Mouse (Mus musculus): ENCODE results near the gene Olfr665. TPM values are rescaled to one million over a fixed set of nuclear protein-coding genes. Genes with fewer than 3 reads are reported as not detected.
"Not testable (repeated sequence)": the region's sequence is repeated elsewhere in the genome, so short reads cannot be mapped to it uniquely, and the experiment has no call there.

Gene Olfr665
- not detected for total RNA-seq (2018; cell fraction: chromatin; rRNA removed)
- total RNA-seq (2018; cell fraction: cytosol; rRNA removed), result not detected
- total RNA-seq (2018; cell fraction: nucleus; rRNA removed), result not detected
- not detected in 3 replicates for polyA plus RNA-seq (2018)

DNA sequence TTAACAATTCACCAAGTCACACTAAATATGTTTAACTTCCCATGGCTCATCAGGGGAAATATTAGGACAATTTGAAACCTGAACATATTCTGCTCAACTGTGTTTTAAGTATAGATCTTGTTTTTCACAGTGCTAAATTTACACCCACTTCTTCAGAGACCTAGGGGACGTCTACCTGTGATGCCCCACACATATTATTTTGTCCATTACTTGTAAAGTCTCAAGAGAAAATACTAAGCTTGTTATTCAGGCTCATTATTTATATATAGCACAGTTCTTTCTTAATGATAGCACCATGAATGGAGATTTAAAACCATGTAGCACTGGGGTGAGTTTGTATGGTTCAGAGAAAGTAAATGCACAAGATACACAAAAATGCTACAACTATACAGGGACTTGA is at the start of gene Olfr665:
TSS of gene Olfr665 (plus strand) at position 301 of the 400 bp plus-strand sequence.
- Histone ChIP-seq H3K4me3 (ENCODE audit: inconsistent target) (no peak within 1 kb of the TSS), H3K36me3 (ENCODE audit: inconsistent target) (no peaks in the 10 kb centered on the region)
- WGBS (ENCODE audit: missing documents), result 25% methylated on average over 1 of the region's 1 CpGs

GRCm38 (mm10) chr7:104842503-104842902 is 35.3 kb upstream of the Olfr665 start, which contains the start of gene Usp17lb:
Gene Usp17lb (minus strand): TSS chr7:104842603.
- Histone ChIP-seq H3K4me3 (ENCODE audit: inconsistent target) (no peak within 1 kb of the TSS), H3K79me2 (ENCODE audit: inconsistent target) (no peaks in the 10 kb centered on the region), H3K36me3 (ENCODE audit: inconsistent target) (no peaks in the 10 kb centered on the region), H3K27ac (no peak within 1 kb of the TSS)
- WGBS (ENCODE audit: missing documents), result 78% methylated on average over 1 of the region's 1 CpGs

More for the DNA sequence above, at the start of gene Olfr665:
- Histone ChIP-seq H3K79me2 (ENCODE audit: inconsistent target) (no peaks in the 10 kb centered on the region), H3K27ac (no peak within 1 kb of the TSS)

GRCm38 (mm10) chr7:104843731-104844287 is 34.0 kb upstream of the Olfr665 start:
- Histone ChIP-seq H3K36me3 (ENCODE audit: inconsistent target) (no peaks in the 10 kb centered on the region), H3K27ac (no peak overlapping the region), H3K79me2 (ENCODE audit: inconsistent target) (no peaks in the 10 kb centered on the region), H3K4me3 (ENCODE audit: inconsistent target) (no peak overlapping the region)
- 92% methylated on average over 1 of the region's 1 CpGs for WGBS (ENCODE audit: missing documents)

DNA sequence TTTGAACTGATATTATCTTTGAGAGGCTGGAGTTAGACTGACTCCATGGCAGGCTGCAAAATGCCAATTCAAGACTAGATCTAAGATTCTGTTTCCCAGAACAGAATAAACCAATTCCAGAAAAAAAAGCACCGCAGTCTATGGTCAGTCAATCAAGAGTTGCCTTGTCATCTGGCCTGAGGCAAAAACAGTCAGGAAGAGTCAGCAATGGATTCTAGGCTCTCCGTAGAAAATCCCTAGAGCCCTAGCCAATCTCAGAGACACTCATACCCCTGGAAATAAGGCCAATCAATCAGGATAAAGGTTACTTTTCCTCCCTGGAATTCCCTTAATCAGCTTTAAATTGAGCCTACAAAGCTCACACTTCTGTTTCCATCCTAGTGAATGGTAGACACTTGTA is 26.3 kb upstream of the Olfr665 start:
- not testable (repeated sequence) for H3K36me3 ChIP-seq (ENCODE audit: inconsistent target); H3K27ac ChIP-seq; H3K79me2 ChIP-seq (ENCODE audit: inconsistent target); H3K4me3 ChIP-seq (ENCODE audit: inconsistent target)
- WGBS (ENCODE audit: missing documents), result 85% methylated on average over 2 of the region's 2 CpGs

GRCm38 (mm10) chr7:104855248-104855750 is 22.5 kb upstream of the Olfr665 start:
- no peaks in the 10 kb centered on the region for H3K79me2 ChIP-seq (ENCODE audit: inconsistent target)
- no peak overlapping the region for H3K27ac ChIP-seq
- no peaks in the 10 kb centered on the region for H3K36me3 ChIP-seq (ENCODE audit: inconsistent target)
- H3K4me3 ChIP-seq (ENCODE audit: inconsistent target), result no peak overlapping the region
- 73% methylated on average over 3 of the region's 3 CpGs for WGBS (ENCODE audit: missing documents)

- not testable (repeated sequence) for H3K79me2 ChIP-seq (ENCODE audit: inconsistent target); H3K27ac ChIP-seq; H3K36me3 ChIP-seq (ENCODE audit: inconsistent target); H3K4me3 ChIP-seq (ENCODE audit: inconsistent target)
- WGBS (ENCODE audit: missing documents), result 82% methylated on average over 2 of the region's 2 CpGs
Measured at GRCm38 (mm10) chr7:104856709-104857108, 21.1 kb upstream of the Olfr665 start, which contains the start of gene Usp17la. Gene Usp17la (plus strand): TSS chr7:104857009.

DNA sequence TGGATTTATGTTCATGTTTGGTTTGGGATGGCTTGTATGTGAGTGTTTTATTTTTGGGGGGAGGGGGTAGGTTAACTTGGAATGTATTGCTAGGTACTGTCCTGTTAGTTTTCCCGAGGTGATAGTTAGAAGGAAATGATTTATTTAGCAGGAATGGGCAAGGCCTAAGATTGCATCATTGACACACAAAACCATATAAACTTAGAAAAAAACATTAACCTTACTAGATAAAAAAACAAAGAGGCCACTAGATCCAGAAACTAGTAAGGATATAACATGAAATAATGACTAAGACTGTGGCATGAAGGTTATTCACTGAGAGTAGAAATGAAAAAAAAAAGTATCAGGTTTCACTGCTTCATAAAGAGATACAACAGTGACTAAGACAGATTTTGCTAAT is 20.1 kb upstream of the Olfr665 start:
- WGBS (ENCODE audit: missing documents), result 45% methylated on average over 1 of the region's 1 CpGs
- no peaks in the 10 kb centered on the region for H3K79me2 ChIP-seq (ENCODE audit: inconsistent target)
- H3K4me3 ChIP-seq (ENCODE audit: inconsistent target), result no peak overlapping the region
- H3K27ac ChIP-seq, result no peak overlapping the region
- H3K36me3 ChIP-seq (ENCODE audit: inconsistent target), result no peaks in the 10 kb centered on the region

- 87% methylated on average over 3 of the region's 3 CpGs for WGBS (ENCODE audit: missing documents)
- Histone ChIP-seq H3K36me3 (ENCODE audit: inconsistent target) (no peaks in the 10 kb centered on the region), H3K27ac (no peak overlapping the region), H3K4me3 (ENCODE audit: inconsistent target) (no peak overlapping the region), H3K79me2 (ENCODE audit: inconsistent target) (no peaks in the 10 kb centered on the region)
Measured at GRCm38 (mm10) chr7:104861381-104861780, 16.4 kb upstream of the Olfr665 start.

- Histone ChIP-seq H3K79me2 (ENCODE audit: inconsistent target) (no peaks in the 10 kb centered on the region), H3K4me3 (ENCODE audit: inconsistent target) (no peak within 1 kb of the TSS), H3K27ac (no peak within 1 kb of the TSS), H3K36me3 (ENCODE audit: inconsistent target) (no peaks in the 10 kb centered on the region)
- whole genome bisulfite sequencing (ENCODE audit: missing documents), result 86% methylated on average over 2 of the region's 2 CpGs
Measured at GRCm38 (mm10) chr7:104895852-104896251, 18.0 kb downstream of the Olfr665 start, which contains the start of gene Olfr666. Gene Olfr666 (minus strand): TSS chr7:104895952.

GRCm38 (mm10) chr7:104921382-104921781 is 43.6 kb downstream of the Olfr665 start, which contains the start of gene Olfr667:
Gene Olfr667 (minus strand): TSS chr7:104921482.
- 92% methylated on average over 1 of the region's 1 CpGs for WGBS (ENCODE audit: missing documents)
- no peak within 1 kb of the TSS for H3K4me3 ChIP-seq (ENCODE audit: inconsistent target)
- no peaks in the 10 kb centered on the region for H3K79me2 ChIP-seq (ENCODE audit: inconsistent target)
- H3K36me3 ChIP-seq (ENCODE audit: inconsistent target), result no peaks in the 10 kb centered on the region
- H3K27ac ChIP-seq, result no peak within 1 kb of the TSS

DNA sequence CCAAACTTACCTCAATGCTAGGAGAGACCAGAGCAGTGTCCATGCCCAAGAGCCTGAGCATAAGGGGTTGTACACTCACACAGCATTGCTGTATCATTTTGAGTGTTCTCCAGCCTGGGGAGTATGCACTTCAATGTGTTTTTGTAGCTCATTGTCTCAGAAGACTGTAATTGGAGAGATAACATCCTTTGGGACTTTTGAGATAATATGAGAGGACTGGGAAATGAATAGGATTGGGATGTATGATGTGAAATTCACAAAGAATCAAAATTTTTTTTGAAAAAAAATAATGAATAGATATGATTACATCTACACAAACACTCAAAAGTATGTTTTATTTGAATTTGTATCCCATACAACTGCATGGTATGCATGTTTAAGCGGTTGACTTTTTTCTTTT is 50.1 kb downstream of the Olfr665 start, which contains the start of gene Olfr668:
TSS of gene Olfr668 (minus strand) at position 101 of the 400 bp plus-strand sequence.
- Histone ChIP-seq H3K4me3 (ENCODE audit: inconsistent target) (no peak within 1 kb of the TSS), H3K36me3 (ENCODE audit: inconsistent target) (no peaks in the 10 kb centered on the region), H3K79me2 (ENCODE audit: inconsistent target) (no peaks in the 10 kb centered on the region), H3K27ac (no peak within 1 kb of the TSS)
- 50% methylated on average over 1 of the region's 1 CpGs for WGBS (ENCODE audit: missing documents)

Other genes starting within 250 kb of the Olfr665 start
- gene Olfr658, start 230.7 kb upstream of the Olfr665 start, polyA plus RNA-seq (2018), result 0.07 TPM in 1 of 3 replicates, not detected in the others
- not detected in 3 replicates for gene Olfr659, start 211.3 kb upstream of the Olfr665 start, polyA plus RNA-seq (2018)
- not detected in 3 replicates for gene Olfr661, start 191.5 kb upstream of the Olfr665 start, polyA plus RNA-seq (2018)
- gene Usp17le, start 100.6 kb upstream of the Olfr665 start, polyA plus RNA-seq (2018), result not detected in 3 replicates
- gene Usp17lb, start 35.4 kb upstream of the Olfr665 start, polyA plus RNA-seq (2018), result not detected in 3 replicates
- gene Usp17la, start 21.0 kb upstream of the Olfr665 start, polyA plus RNA-seq (2018), result not detected in 3 replicates
- not detected in 3 replicates for gene Olfr666, start 17.9 kb downstream of the Olfr665 start, polyA plus RNA-seq (2018)
- not detected in 3 replicates for gene Olfr667, start 43.5 kb downstream of the Olfr665 start, polyA plus RNA-seq (2018)
- gene Olfr668, start 50.0 kb downstream of the Olfr665 start, polyA plus RNA-seq (2018), result not detected in 3 replicates
- not detected in 3 replicates for gene Olfr669, start 56.2 kb downstream of the Olfr665 start, polyA plus RNA-seq (2018)
- not detected in 3 replicates for gene Olfr670, start 84.6 kb downstream of the Olfr665 start, polyA plus RNA-seq (2018)
- not detected in 3 replicates for gene Olfr671, start 101.1 kb downstream of the Olfr665 start, polyA plus RNA-seq (2018)
- not detected in 3 replicates for gene Olfr672, start 124.0 kb downstream of the Olfr665 start, polyA plus RNA-seq (2018)
- gene Olfr675, start 150.4 kb downstream of the Olfr665 start, polyA plus RNA-seq (2018), result not detected in 3 replicates
- not detected in 3 replicates for gene Olfr676, start 154.7 kb downstream of the Olfr665 start, polyA plus RNA-seq (2018)
- gene Olfr677, start 173.3 kb downstream of the Olfr665 start, polyA plus RNA-seq (2018), result not detected in 3 replicates
- gene Olfr678, start 186.4 kb downstream of the Olfr665 start, polyA plus RNA-seq (2018), result not detected in 3 replicates
- not detected in 3 replicates for gene Olfr679, start 203.2 kb downstream of the Olfr665 start, polyA plus RNA-seq (2018)
- not detected in 3 replicates for gene Olfr680-ps1, start 214.8 kb downstream of the Olfr665 start, polyA plus RNA-seq (2018)
- gene Olfr681, start 238.8 kb downstream of the Olfr665 start, polyA plus RNA-seq (2018), result not detected in 3 replicates

All from macrophage (primary cell).